8 mouse cellular contexts compared by ENCODE assay signal in genomic region chr4:129086078-129086477, GRCm38 (mm10). TPM values are rescaled to one million over a fixed set of nuclear protein-coding genes. Genes with fewer than 3 reads are reported as not detected.
DNase-seq lines count a peak whose midpoint lies in the region; ATAC-seq lines count a peak whose summit lies in the region.

No protein-coding gene starts in this region.

- 27% methylated on average over 8 of the region's 8 CpGs for WGBS in kidney, embryonic 15.5 days

- H3K9me3 ChIP-seq in kidney, embryonic 15.5 days (replicated peaks): no peaks in the 10 kb centered on the region

- H3K4me2 ChIP-seq in kidney, embryonic 15.5 days: no peak overlapping the region

- no peaks in the 10 kb centered on the region for H3K27me3 ChIP-seq in kidney, embryonic 15.5 days

- H3K36me3 ChIP-seq in kidney, embryonic 15.5 days: peaks cover 29% of the 10 kb centered on the region

- peaks cover 3% of the 10 kb centered on the region; the same call in 1 of the 2 replicates for H3K4me1 ChIP-seq in kidney, embryonic 15.5 days

- H3K4me3 ChIP-seq in kidney, embryonic 15.5 days (replicated peaks): no peak overlapping the region

- no peak for ATAC-seq in kidney, embryonic 15.5 days (replicated peaks; ENCODE audit: low FRiP score)
- peak; percentile 55 for ATAC-seq in megakaryocyte, adult 5-6 weeks (ENCODE audit: poor library complexity, severe bottlenecking)

- intact Hi-C loops in heart, postnatal 36 days (cut with DNase I): loop anchor here (1.0 to 10.0 kb wide), 4 partner anchors 115 to 471 kb away; partner anchors contain the start of genes Tlr12 and Zscan20

- peak; percentile 38 for DNase-seq in kidney, adult 11 months
- DNase-seq in adrenal gland, adult 8-10 months: peak; percentile 39
- DNase-seq in embryo, embryonic 11.5 days (ENCODE audit: low read depth, low spot score): peak; percentile 67
- DNase-seq in heart, postnatal 36 days: peak; percentile 67 to 79
- peak; percentile 31 to 81 for DNase-seq in layer of hippocampus, adult 8-10 months (ENCODE audit: low spot score in 2 of 2)
- peak; percentile 36 for DNase-seq in skeletal muscle tissue, adult 2 months (ENCODE audit: low read depth, low spot score)

- H3K27ac ChIP-seq in kidney, embryonic 15.5 days: no peak overlapping the region

- no peak overlapping the region for H3K9ac ChIP-seq in kidney, embryonic 15.5 days

RNA-seq across cellular contexts. Expression of gene Tmem54, which starts 19.3 kb away (rescaled TPM):
- polyA plus RNA-seq in kidney, embryonic 15.5 days (2015; fragmentation: Nextera tagmentation; extraction: Ambion mirVana): 9.2 TPM in 2 replicates
- not detected for total RNA-seq in adrenal gland, adult 8-10 months (2022)
- not detected for total RNA-seq in heart, postnatal 36 days (2021)
- not detected for total RNA-seq in layer of hippocampus, adult 8-10 months (2022)
- total RNA-seq in megakaryocyte, adult 5-6 weeks (2015): not detected in 2 replicates
- not detected in 2 replicates for total RNA-seq in megakaryocyte, adult 5-6 weeks (2017)

RNA-seq across cellular contexts. Expression of gene Rnf19b, which starts 28.0 kb away (rescaled TPM):
- 7.1 TPM in 2 replicates for polyA plus RNA-seq in kidney, embryonic 15.5 days (2015; fragmentation: Nextera tagmentation; extraction: Ambion mirVana)
- total RNA-seq in adrenal gland, adult 8-10 months (2022): 10 to 100 TPM; 26.0 to 29.3 (median 28.3) TPM
- 10 to 100 TPM; 24.3 to 27.2 TPM for total RNA-seq in heart, postnatal 36 days (2021)
- 10 to 100 TPM; 38.6 to 49.5 (median 41.8) TPM for total RNA-seq in layer of hippocampus, adult 8-10 months (2022)
- total RNA-seq in megakaryocyte, adult 5-6 weeks (2015): 20.2 and 24.2 TPM in 2 replicates
- 52.8 and 56.8 TPM in 2 replicates for total RNA-seq in megakaryocyte, adult 5-6 weeks (2017)

RNA-seq across cellular contexts. Expression of gene Hpca, which starts 35.8 kb away (rescaled TPM):
- 2.0 and 2.8 TPM in 2 replicates for polyA plus RNA-seq in kidney, embryonic 15.5 days (2015; fragmentation: Nextera tagmentation; extraction: Ambion mirVana)
- total RNA-seq in adrenal gland, adult 8-10 months (2022): 1 to 10 TPM; 2.1 to 4.9 (median 3.6) TPM
- not detected for total RNA-seq in heart, postnatal 36 days (2021)
- total RNA-seq in layer of hippocampus, adult 8-10 months (2022): 1,000 to 10,000 TPM; 1,891 to 2,020 (median 1,922) TPM
- total RNA-seq in megakaryocyte, adult 5-6 weeks (2015): not detected in 2 replicates
- total RNA-seq in megakaryocyte, adult 5-6 weeks (2017): not detected in 2 replicates

RNA-seq across cellular contexts. Expression of gene Fndc5, which starts 50.7 kb away (rescaled TPM):
- polyA plus RNA-seq in kidney, embryonic 15.5 days (2015; fragmentation: Nextera tagmentation; extraction: Ambion mirVana): 5.1 and 5.5 TPM in 2 replicates
- total RNA-seq in adrenal gland, adult 8-10 months (2022): 1 to 10 TPM; 3.7 to 6.3 (median 4.7) TPM
- total RNA-seq in heart, postnatal 36 days (2021): 100 to 1,000 TPM; 324 to 341 TPM
- 10 to 100 TPM; 65.6 to 77.6 (median 69.9) TPM for total RNA-seq in layer of hippocampus, adult 8-10 months (2022)
- total RNA-seq in megakaryocyte, adult 5-6 weeks (2015): 0.07 TPM in 2 replicates
- not detected in 2 replicates for total RNA-seq in megakaryocyte, adult 5-6 weeks (2017)

Comparison
In these comparisons a context has a peak if more than half of its experiments do, and no peak if none do; other contexts are left out.
1. RNA of gene Hpca, which starts 35.8 kb away (total RNA-seq): 1,891 to 2,020 TPM in layer of hippocampus, adult 8-10 months; 2.1 to 4.9 TPM in adrenal gland, adult 8-10 months, not detected in heart, postnatal 36 days and not detected in megakaryocyte, adult 5-6 weeks; every median in the first group is over 100 times any median in the second.
2. Peak in every context shown above with its lines, with median percentiles within 50 percentile points of each other: DNase-seq.